Mouse (Mus musculus) heart, postnatal 0 days (tissue): ENCODE data around the gene Mllt11.

ENCODE experiments used
- CTCF ChIP-seq: IDR thresholded peaks from 2 replicates; pipeline ENCODE4 v1.5.1; 2016; ENCODE audit warnings: antibody characterized with exemption, control low read depth, low read depth
- EP300 ChIP-seq: IDR thresholded peaks from 2 replicates; pipeline ENCODE4 v1.6.1; 2016; ENCODE audit warnings: antibody characterized with exemption, low read depth

- no peak for TF ChIP-seq EP300
- TF ChIP-seq CTCF = no peak
These were observed 31.8 kb downstream of the Mllt11 start for GRCm38 (mm10) chr3:95200132-95200531.
